Mouse (Mus musculus) testis, adult 2 months (tissue): ENCODE measurements around the gene Sptssa. TPM values are rescaled to one million over a fixed set of nuclear protein-coding genes. Genes with fewer than 3 reads are reported as not detected.

Experiments used
- H3K27ac ChIP-seq: fragments of 200-500 bp; 2 replicates; pipeline ENCODE4 v1.5.1; 2012; ENCODE audit warnings: low read depth, low read length; ENCODE audit not compliant: control insufficient read depth, insufficient read depth
- H3K27me3 ChIP-seq: fragments of 200-500 bp; 2 replicates; pipeline ENCODE4 v1.6.1; 2012; ENCODE audit warnings: mild to moderate bottlenecking, low read length, moderate library complexity; ENCODE audit not compliant: control insufficient read depth, insufficient read depth
- H3K36me3 ChIP-seq: fragments of 200-500 bp; 2 replicates; pipeline ENCODE4 v1.6.1; 2012; ENCODE audit warnings: mild to moderate bottlenecking, low read length; ENCODE audit not compliant: control insufficient read depth, insufficient read depth
- H3K4me1 ChIP-seq: fragments of 200-500 bp; 2 replicates; pipeline ENCODE4 v1.6.1; 2012; ENCODE audit warnings: low read length; ENCODE audit not compliant: control insufficient read depth, insufficient read depth
- H3K4me3 ChIP-seq: fragments of 200-500 bp; 2 replicates; pipeline ENCODE4 v1.5.1; 2012; ENCODE audit warnings: low read depth, mild to moderate bottlenecking, low read length, moderate library complexity, mixed read lengths; ENCODE audit not compliant: control insufficient read depth
- CTCF ChIP-seq: fragments of 200-500 bp; IDR thresholded peaks from 2 replicates; pipeline ENCODE4 v1.5.1; 2012; ENCODE audit warnings: low read depth, mild to moderate bottlenecking, inconsistent platforms, low read length, moderate library complexity; ENCODE audit not compliant: control insufficient read depth, insufficient read depth, insufficient replicate concordance
- POLR2A ChIP-seq: fragments of 200-500 bp; IDR thresholded peaks from 2 replicates; pipeline ENCODE4 v1.6.1; 2012; ENCODE audit warnings: low read depth, mild to moderate bottlenecking, inconsistent platforms, low read length, moderate library complexity; ENCODE audit not compliant: control insufficient read depth
- polyA plus RNA-seq: library from polyadenylated mRNA; depleted of rRNA; stranded (reverse); fragments of >200 nt; gene quantifications from 2 replicates; pipeline ENCODE4 v1.2.3, GENCODE M21; 2012

The Sptssa gene
- polyA plus RNA-seq, 1 experiment: 25.1 TPM

GRCm38 (mm10) chr12:54641374-54641773, 15.0 kb downstream of the Sptssa start:
- Histone ChIP-seq H3K4me1 (no peaks in the 10 kb centered on the region), H3K27ac (no peak overlapping the region), H3K4me3 (no peak overlapping the region), H3K27me3 (no peaks in the 10 kb centered on the region), H3K36me3 (no peaks in the 10 kb centered on the region)
- no peak for TF ChIP-seq POLR2A

- no peaks in the 10 kb centered on the region for H3K4me1 ChIP-seq
These were observed 16.1 kb downstream of the Sptssa start for GRCm38 (mm10) chr12:54640259-54640658.

GRCm38 (mm10) chr12:54637033-54637432, 19.3 kb downstream of the Sptssa start:
- TF ChIP-seq CTCF: no peak
- TF ChIP-seq POLR2A: no peak
- H3K27ac ChIP-seq: no peak overlapping the region
- no peaks in the 10 kb centered on the region for H3K36me3 ChIP-seq
- no peaks in the 10 kb centered on the region for H3K4me1 ChIP-seq
- no peaks in the 10 kb centered on the region for H3K27me3 ChIP-seq
- no peak overlapping the region for H3K4me3 ChIP-seq

More at GRCm38 (mm10) chr12:54640259-54640658, 16.1 kb downstream of the Sptssa start:
- TF ChIP-seq CTCF: no peak
- Histone ChIP-seq H3K27ac (no peak overlapping the region), H3K4me3 (no peak overlapping the region), H3K36me3 (no peaks in the 10 kb centered on the region), H3K27me3 (no peaks in the 10 kb centered on the region)

- no peak overlapping the region for H3K27ac ChIP-seq
- H3K4me1 ChIP-seq: no peaks in the 10 kb centered on the region
- TF ChIP-seq CTCF (no peak), POLR2A (no peak)
- H3K27me3 ChIP-seq: no peaks in the 10 kb centered on the region
- H3K36me3 ChIP-seq: no peaks in the 10 kb centered on the region
- no peak overlapping the region for H3K4me3 ChIP-seq
These were observed 24.2 kb downstream of the Sptssa start for GRCm38 (mm10) chr12:54632141-54632540.

- H3K27me3 ChIP-seq: no peaks in the 10 kb centered on the region
- H3K4me3 ChIP-seq: no peak overlapping the region
- H3K4me1 ChIP-seq: peaks cover 2% of the 10 kb centered on the region; the same call in 1 of the 2 replicates
- H3K27ac ChIP-seq: no peak overlapping the region
- TF ChIP-seq CTCF (no peak), POLR2A (no peak)
- no peaks in the 10 kb centered on the region for H3K36me3 ChIP-seq
These were observed 34.4 kb downstream of the Sptssa start for GRCm38 (mm10) chr12:54621942-54622341.

- Histone ChIP-seq H3K27ac (no peak overlapping the region), H3K27me3 (no peaks in the 10 kb centered on the region), H3K36me3 (no peaks in the 10 kb centered on the region), H3K4me1 (peaks cover 2% of the 10 kb centered on the region; the same call in 1 of the 2 replicates), H3K4me3 (no peak overlapping the region)
- no peak for TF ChIP-seq CTCF
- no peak for TF ChIP-seq POLR2A
These were observed 36.2 kb downstream of the Sptssa start for GRCm38 (mm10) chr12:54620042-54620705.

GRCm38 (mm10) chr12:54608988-54609387, 47.4 kb downstream of the Sptssa start:
- no peaks in the 10 kb centered on the region for H3K27me3 ChIP-seq
- H3K27ac ChIP-seq: no peak overlapping the region

More at GRCm38 (mm10) chr12:54608988-54609387, 47.4 kb downstream of the Sptssa start:
- H3K36me3 ChIP-seq: no peaks in the 10 kb centered on the region
- H3K4me1 ChIP-seq: peaks cover 2% of the 10 kb centered on the region; the same call in 1 of the 2 replicates
- no peak overlapping the region for H3K4me3 ChIP-seq
- TF ChIP-seq POLR2A: no peak
- no peak for TF ChIP-seq CTCF
